Mouse (Mus musculus): ENCODE measurements around the gene Celsr2. TPM values are rescaled to one million over a fixed set of nuclear protein-coding genes. Genes with fewer than 3 reads are reported as not detected.
A peak's percentile ranks its signal among the peaks of the same experiment; 100 is the strongest.

Celsr2 gene
- total and polyA plus RNA-seq, 2 experiments from 2014 or later = 1.2 to 5.5 TPM

DNA sequence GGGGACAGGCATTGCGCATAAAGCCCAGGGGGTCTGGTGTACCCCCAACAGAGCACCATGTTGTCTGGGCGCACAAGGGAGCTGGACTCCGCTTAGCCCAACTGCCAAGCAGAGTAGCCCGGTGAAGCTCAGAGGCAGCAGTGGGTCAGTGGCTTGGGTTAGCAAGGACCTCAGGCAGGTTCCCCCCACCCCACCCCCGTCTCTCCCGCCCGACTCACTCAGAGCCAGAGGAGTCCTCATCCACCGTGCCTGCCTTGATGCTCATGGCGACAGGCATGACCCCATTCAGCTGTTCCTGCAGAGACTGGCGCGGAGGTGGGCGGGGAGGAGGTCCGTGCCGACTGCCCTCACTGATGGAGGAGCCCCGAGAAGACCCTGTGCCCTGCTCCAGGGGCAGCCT lies 22.6 kb downstream of the Celsr2 start:
- H3K4me2 ChIP-seq (ENCODE audit: low read depth, low read length) = no peak overlapping the region
- DNase-seq (ENCODE audit: low spot score) (no peak), ATAC-seq (ENCODE audit: insufficient read depth, low read depth) (no peak)
- no peaks in the 10 kb centered on the region for H3K9me3 ChIP-seq (replicated peaks; ENCODE audit: control insufficient read depth, low read length)
- H3K27ac ChIP-seq (ENCODE audit: low read depth) = no peak overlapping the region
- TF ChIP-seq CTCF (IDR thresholded peaks at IDR 0.05; ENCODE audit: low read depth) = no peak
- TF ChIP-seq EP300 (IDR thresholded peaks at IDR 0.05; ENCODE audit: low read depth) = no peak
- no peaks in the 10 kb centered on the region for H3K36me3 ChIP-seq (replicated peaks; ENCODE audit: control insufficient read depth, insufficient read depth, low read length)
- H3K4me1 ChIP-seq (ENCODE audit: control insufficient read depth, insufficient read depth) = no peaks in the 10 kb centered on the region
- H3K27me3 ChIP-seq (ENCODE audit: control insufficient read depth, insufficient read depth, low read length) = no peaks in the 10 kb centered on the region
- no peak overlapping the region for H3K9ac ChIP-seq (replicated peaks; ENCODE audit: low read depth, low read length)
- 53% methylated on average over 15 of the region's 15 CpGs for WGBS
- H3K4me3 ChIP-seq (ENCODE audit: low read depth, low read length) = no peak overlapping the region

DNA sequence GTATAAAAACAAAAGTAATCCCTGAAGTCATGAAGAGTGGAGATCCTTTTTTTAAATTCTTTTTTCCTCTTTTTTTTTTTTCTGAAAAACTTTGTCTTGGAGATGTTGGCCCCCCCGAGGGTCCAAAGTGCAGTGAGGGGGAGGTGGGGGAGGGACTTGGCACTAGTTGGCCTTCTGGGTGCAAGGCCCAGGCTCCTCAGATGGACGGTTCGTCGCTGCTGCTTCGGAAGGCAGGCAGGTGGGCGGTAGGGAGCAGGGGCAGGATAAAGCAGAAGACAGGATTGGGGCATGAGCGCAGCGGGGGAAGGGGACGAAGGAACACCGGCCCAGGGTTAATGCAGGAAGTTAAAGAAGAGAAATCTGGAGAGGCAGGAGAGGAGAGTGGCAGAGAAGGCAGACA lies 23.1 kb downstream of the Celsr2 start:
- Histone ChIP-seq H3K4me3 (ENCODE audit: low read depth, low read length) (no peak overlapping the region), H3K4me1 (ENCODE audit: control insufficient read depth, insufficient read depth) (no peaks in the 10 kb centered on the region), H3K4me2 (ENCODE audit: low read depth, low read length) (0 out of 2 replicates have a peak overlapping the region, but pooled peaks have one; percentile 6), H3K9ac (replicated peaks; ENCODE audit: low read depth, low read length) (no peak overlapping the region), H3K27ac (ENCODE audit: low read depth) (no peak overlapping the region), H3K36me3 (replicated peaks; ENCODE audit: control insufficient read depth, insufficient read depth, low read length) (no peaks in the 10 kb centered on the region; the same call in 1 of the 2 replicates), H3K9me3 (replicated peaks; ENCODE audit: control insufficient read depth, low read length) (no peaks in the 10 kb centered on the region), H3K27me3 (ENCODE audit: control insufficient read depth, insufficient read depth, low read length) (no peaks in the 10 kb centered on the region)
- ATAC-seq (ENCODE audit: insufficient read depth, low read depth) (no peak), DNase-seq (ENCODE audit: low spot score) (no peak)
- TF ChIP-seq CTCF (IDR thresholded peaks at IDR 0.05; ENCODE audit: low read depth) (no peak), EP300 (IDR thresholded peaks at IDR 0.05; ENCODE audit: low read depth) (no peak)
- 29% methylated on average over 10 of the region's 10 CpGs for WGBS

GRCm38 (mm10) chr3:108389111-108389545 lies 26.2 kb downstream of the Celsr2 start:
- H3K4me3 ChIP-seq (ENCODE audit: low read depth, low read length) = no peak overlapping the region
- no peak overlapping the region for H3K9ac ChIP-seq (replicated peaks; ENCODE audit: low read depth, low read length)

GRCm38 (mm10) chr3:108386186-108386585 lies 29.2 kb downstream of the Celsr2 start:
- H3K4me2 ChIP-seq (ENCODE audit: low read depth, low read length) = no peak overlapping the region
- H3K9me3 ChIP-seq (replicated peaks; ENCODE audit: control insufficient read depth, low read length) = no peaks in the 10 kb centered on the region
- H3K27me3 ChIP-seq (ENCODE audit: control insufficient read depth, insufficient read depth, low read length) = no peaks in the 10 kb centered on the region
- DNase-seq (ENCODE audit: low spot score) (no peak), ATAC-seq (ENCODE audit: insufficient read depth, low read depth) (no peak)
- no peak overlapping the region for H3K4me3 ChIP-seq (ENCODE audit: low read depth, low read length)
- TF ChIP-seq CTCF (IDR thresholded peaks at IDR 0.05; ENCODE audit: low read depth) (no peak), EP300 (IDR thresholded peaks at IDR 0.05; ENCODE audit: low read depth) (no peak)
- H3K36me3 ChIP-seq (replicated peaks; ENCODE audit: control insufficient read depth, insufficient read depth, low read length) = no peaks in the 10 kb centered on the region; the same call in 1 of the 2 replicates
- H3K4me1 ChIP-seq (ENCODE audit: control insufficient read depth, insufficient read depth) = peaks cover 16% of the 10 kb centered on the region
- no peak overlapping the region for H3K27ac ChIP-seq (ENCODE audit: low read depth)
- 94% methylated on average over 10 of the region's 10 CpGs for WGBS
- no peak overlapping the region for H3K9ac ChIP-seq (replicated peaks; ENCODE audit: low read depth, low read length)

More at GRCm38 (mm10) chr3:108389111-108389545, 26.2 kb downstream of the Celsr2 start:
- WGBS = 1% methylated on average over 5 of the region's 5 CpGs
- Histone ChIP-seq H3K4me1 (ENCODE audit: control insufficient read depth, insufficient read depth) (peaks cover 2% of the 10 kb centered on the region; the same call in 1 of the 2 replicates), H3K27ac (ENCODE audit: low read depth) (no peak overlapping the region; the same call in 1 of the 2 replicates), H3K9me3 (replicated peaks; ENCODE audit: control insufficient read depth, low read length) (no peaks in the 10 kb centered on the region), H3K4me2 (ENCODE audit: low read depth, low read length) (peak overlapping the region; percentile 42; the same call in 1 of the 2 replicates), H3K36me3 (replicated peaks; ENCODE audit: control insufficient read depth, insufficient read depth, low read length) (no peaks in the 10 kb centered on the region; the same call in 1 of the 2 replicates), H3K27me3 (ENCODE audit: control insufficient read depth, insufficient read depth, low read length) (no peaks in the 10 kb centered on the region)
- peak; percentile 99 for TF ChIP-seq CTCF (IDR thresholded peaks at IDR 0.05; ENCODE audit: low read depth)
- TF ChIP-seq EP300 (IDR thresholded peaks at IDR 0.05; ENCODE audit: low read depth) = no peak
- DNase-seq (ENCODE audit: low spot score) (peak; percentile 92), ATAC-seq (ENCODE audit: insufficient read depth, low read depth) (peak; percentile 87)

DNA sequence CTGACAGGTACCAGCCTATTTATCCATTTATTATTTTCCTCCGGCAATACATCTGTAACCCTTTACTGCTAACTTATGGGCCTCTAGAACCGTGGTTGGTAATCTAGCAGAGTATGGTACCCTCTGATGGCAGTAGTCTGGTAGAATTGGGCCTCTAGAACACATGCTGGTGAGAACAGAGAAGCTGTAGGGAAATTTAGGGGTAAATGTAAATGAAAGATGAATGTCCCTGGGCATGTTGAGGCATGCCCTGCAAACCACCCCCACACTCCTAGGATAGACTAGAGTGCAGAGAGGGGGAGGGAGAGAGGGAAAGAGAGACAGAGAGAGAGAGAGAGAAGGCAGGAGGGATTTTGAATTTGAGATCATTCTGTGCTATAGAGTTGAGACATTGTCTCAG lies 30.9 kb downstream of the Celsr2 start:
- Histone ChIP-seq H3K27me3 (ENCODE audit: control insufficient read depth, insufficient read depth, low read length) (no peaks in the 10 kb centered on the region), H3K4me3 (ENCODE audit: low read depth, low read length) (peak overlapping the region; percentile 62), H3K4me1 (ENCODE audit: control insufficient read depth, insufficient read depth) (peaks cover 16% of the 10 kb centered on the region), H3K4me2 (ENCODE audit: low read depth, low read length) (peak overlapping the region; percentile 75), H3K36me3 (replicated peaks; ENCODE audit: control insufficient read depth, insufficient read depth, low read length) (no peaks in the 10 kb centered on the region; the same call in 1 of the 2 replicates), H3K27ac (ENCODE audit: low read depth) (no peak overlapping the region), H3K9me3 (replicated peaks; ENCODE audit: control insufficient read depth, low read length) (no peaks in the 10 kb centered on the region), H3K9ac (replicated peaks; ENCODE audit: low read depth, low read length) (no peak overlapping the region; the same call in 1 of the 2 replicates)
- 53% methylated on average over 2 of the region's 2 CpGs for WGBS
- no peak for ATAC-seq (ENCODE audit: insufficient read depth, low read depth)
- DNase-seq (ENCODE audit: low spot score) = no peak
- TF ChIP-seq CTCF (IDR thresholded peaks at IDR 0.05; ENCODE audit: low read depth) = no peak
- TF ChIP-seq EP300 (IDR thresholded peaks at IDR 0.05; ENCODE audit: low read depth) = no peak

All from heart, postnatal 0 days (tissue).